Mouse (Mus musculus): Measurements from ENCODE around the gene 1700084M14Rik. TPM values are rescaled to one million over a fixed set of nuclear protein-coding genes. Genes with fewer than 3 reads are reported as not detected.
"Not testable (repeated sequence)": the region's sequence is repeated elsewhere in the genome, so short reads cannot be mapped to it uniquely, and the experiment has no call there.

Gene 1700084M14Rik
- not detected in 2 replicates for total RNA-seq (2021)
- long read RNA-seq, experiment 1 = 0 reads
- long read RNA-seq, experiment 2 = 0 reads

GRCm38 (mm10) chrX:91575811-91576210 lies at the start of gene 1700084M14Rik:
Gene 1700084M14Rik (minus strand): TSS chrX:91575911.
- DNase-seq = not testable (repeated sequence)

Other genes with a start within 250 kb of the 1700084M14Rik start
- gene Mageb2, start 244.2 kb downstream of the 1700084M14Rik start, total RNA-seq (2021) = not detected in 2 replicates
- gene Gm5072, start 183.4 kb downstream of the 1700084M14Rik start, total RNA-seq (2021) = not detected in 2 replicates
- gene Gm8914, start 95.8 kb downstream of the 1700084M14Rik start, total RNA-seq (2021) = not detected in 2 replicates
- not detected in 2 replicates for gene Gm14781, start 56.3 kb upstream of the 1700084M14Rik start, total RNA-seq (2021)
- gene Mageb5, start 207.1 kb upstream of the 1700084M14Rik start, total RNA-seq (2021) = not detected in 2 replicates

Measured in adrenal gland, postnatal 14 days (tissue).